Mouse (Mus musculus) bone marrow, adult 2 months (tissue): ENCODE results near the gene Slc35f5.

Experiments used
- CTCF ChIP-seq: fragments of 200-500 bp; IDR thresholded peaks from 2 replicates; pipeline ENCODE4 v1.5.1; 2011; ENCODE audit warnings: low read length, control low read depth; ENCODE audit not compliant: control insufficient read depth, insufficient read depth
- POLR2A ChIP-seq: fragments of 200-500 bp; IDR thresholded peaks from 2 replicates; pipeline ENCODE4 v1.6.1; 2011; ENCODE audit warnings: low read depth, mild to moderate bottlenecking, control low read depth, low read length, borderline replicate concordance; ENCODE audit not compliant: control insufficient read depth

DNA sequence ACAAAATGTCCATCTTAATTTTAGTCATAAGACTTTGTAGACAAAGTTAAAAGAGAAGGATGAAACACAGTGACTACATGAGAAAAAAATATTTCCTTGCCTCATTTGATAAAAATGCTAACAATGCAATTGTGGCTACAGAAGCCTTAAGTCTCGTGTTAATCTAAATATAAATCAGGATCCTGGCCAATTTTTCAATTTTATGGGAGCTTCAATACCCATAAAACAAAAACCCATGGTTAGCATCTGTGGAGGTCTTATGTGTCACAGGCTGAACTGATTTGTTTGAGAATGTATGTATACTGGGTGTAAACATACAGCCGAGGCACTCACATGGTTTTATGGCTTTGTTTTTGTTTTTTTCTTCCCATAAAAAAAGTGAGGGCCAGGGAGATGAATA, 674 bp upstream of the Slc35f5 start:
- TF ChIP-seq CTCF (no peak), POLR2A (no peak)
